Mouse (Mus musculus) skeletal muscle tissue, postnatal 0 days (tissue): ENCODE measurements around the gene Acp6. TPM values are rescaled to one million over a fixed set of nuclear protein-coding genes. Genes with fewer than 3 reads are reported as not detected.

Experiments
- polyA plus RNA-seq: library from polyadenylated mRNA; unstranded; fragments of >200 nt; fragmentation: Nextera tagmentation; extraction: Ambion mirVana; gene quantifications from 2 replicates; pipeline ENCODE4 v1.2.1, GENCODE M21; 2015

The Acp6 gene
- polyA plus RNA-seq = 24.5 and 34.1 TPM in 2 replicates

GRCm38 (mm10) chr3:97158611-97159508, at the start of gene Acp6:
TSS of gene Acp6 (plus strand) at chr3:97158777.

Other genes starting within 250 kb of the Acp6 start
- 0.01 TPM in 1 of 2 replicates, not detected in the other for gene Gja8, start 232.8 kb upstream of the Acp6 start, polyA plus RNA-seq
- gene Bcl9, start 139.1 kb downstream of the Acp6 start, polyA plus RNA-seq = 13.2 and 15.7 TPM in 2 replicates